Mouse (Mus musculus): ENCODE results near the gene Nfib.

The Nfib gene

GRCm38 (mm10) chr4:82592086-82593030 is 113.2 kb downstream of the Nfib start:
- DNase-seq (ENCODE audit: low read depth) = no peak

GRCm38 (mm10) chr4:82589345-82589890 is 116.1 kb downstream of the Nfib start:
- DNase-seq (ENCODE audit: low read depth) = no peak

GRCm38 (mm10) chr4:82588718-82589117 is 116.8 kb downstream of the Nfib start:
- DNase-seq (ENCODE audit: low read depth) = no peak

- DNase-seq (ENCODE audit: low read depth) = no peak
Measured at GRCm38 (mm10) chr4:82587146-82587870, 118.2 kb downstream of the Nfib start.

GRCm38 (mm10) chr4:82586637-82587036 is 118.9 kb downstream of the Nfib start:
- no peak for DNase-seq (ENCODE audit: low read depth)

- DNase-seq (ENCODE audit: low read depth) = no peak
Measured at GRCm38 (mm10) chr4:82585536-82585935, 120.0 kb downstream of the Nfib start.

- DNase-seq (ENCODE audit: low read depth) = no peak
Measured at GRCm38 (mm10) chr4:82585056-82585455, 120.5 kb downstream of the Nfib start.

- no peak for DNase-seq (ENCODE audit: low read depth)
Measured at GRCm38 (mm10) chr4:82584548-82584947, 121.0 kb downstream of the Nfib start.

- no peak for DNase-seq (ENCODE audit: low read depth)
Measured at GRCm38 (mm10) chr4:82573291-82573605, 132.3 kb downstream of the Nfib start.

- DNase-seq (ENCODE audit: low read depth) = no peak
Measured at GRCm38 (mm10) chr4:82572410-82573290, 132.9 kb downstream of the Nfib start.

GRCm38 (mm10) chr4:82558816-82559215 is 146.7 kb downstream of the Nfib start:
- DNase-seq (ENCODE audit: low read depth) = no peak

GRCm38 (mm10) chr4:82555673-82556171 is 149.8 kb downstream of the Nfib start:
- no peak for DNase-seq (ENCODE audit: low read depth)

- no peak for DNase-seq (ENCODE audit: low read depth)
Measured at GRCm38 (mm10) chr4:82553658-82554057, 151.9 kb downstream of the Nfib start.

- no peak for DNase-seq (ENCODE audit: low read depth)
Measured at GRCm38 (mm10) chr4:82552238-82552637, 153.3 kb downstream of the Nfib start.

- DNase-seq (ENCODE audit: low read depth) = no peak
Measured at GRCm38 (mm10) chr4:82549762-82550380, 155.7 kb downstream of the Nfib start.

- DNase-seq (ENCODE audit: low read depth) = no peak
Measured at GRCm38 (mm10) chr4:82548247-82548646, 157.3 kb downstream of the Nfib start.

- DNase-seq (ENCODE audit: low read depth) = no peak
Measured at GRCm38 (mm10) chr4:82543936-82544335, 161.6 kb downstream of the Nfib start.

- no peak for DNase-seq (ENCODE audit: low read depth)
Measured at GRCm38 (mm10) chr4:82543398-82543740, 162.2 kb downstream of the Nfib start.

- no peak for DNase-seq (ENCODE audit: low read depth)
Measured at GRCm38 (mm10) chr4:82542656-82543397, 162.7 kb downstream of the Nfib start.

- DNase-seq (ENCODE audit: low read depth) = peak; percentile 19
Measured at GRCm38 (mm10) chr4:82541894-82542510, 163.5 kb downstream of the Nfib start.
